Mouse (Mus musculus): ENCODE measurements around the gene Kcnj9. TPM values are rescaled to one million over a fixed set of nuclear protein-coding genes. Genes with fewer than 3 reads are reported as not detected.

Kcnj9 gene
- polyA plus RNA-seq, 1 experiment: not detected

DNA sequence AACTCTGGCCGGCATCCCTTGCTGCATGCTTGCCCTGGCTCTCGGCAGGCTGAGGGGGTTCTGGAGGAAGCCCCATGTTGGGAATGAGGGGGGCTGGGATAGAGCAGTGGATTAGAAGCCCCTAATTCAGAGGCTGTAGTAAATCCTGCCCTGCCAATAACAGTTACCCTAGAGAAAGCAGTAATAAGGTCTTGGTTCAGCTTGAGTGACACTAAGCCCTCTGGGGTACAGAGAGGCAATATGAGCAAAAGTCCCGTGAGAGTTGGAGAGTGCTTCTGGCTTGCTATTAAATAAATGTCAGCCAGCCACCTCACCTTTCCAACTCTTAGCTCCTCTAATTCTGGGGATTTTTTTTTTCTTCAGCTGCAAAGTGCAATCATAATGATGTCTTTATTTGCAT, 26.2 kb upstream of the Kcnj9 start:
- H3K4me1 ChIP-seq (ENCODE audit: control insufficient read depth, insufficient read depth, insufficient read length, low read length): no peaks in the 10 kb centered on the region
- peaks cover 15% of the 10 kb centered on the region for H3K27me3 ChIP-seq (ENCODE audit: control insufficient read depth, insufficient read depth, low read length)
- TF ChIP-seq POLR2A (IDR thresholded peaks at IDR 0.05; ENCODE audit: low read depth, low read length) (no peak), CTCF (IDR thresholded peaks at IDR 0.05; ENCODE audit: extremely low read depth, insufficient read length, insufficient replicate concordance, low read depth, low read length) (no peak)
- WGBS: 48% methylated on average over 3 of the region's 3 CpGs
- H3K36me3 ChIP-seq (ENCODE audit: control insufficient read depth, insufficient read depth, low read length): no peaks in the 10 kb centered on the region
- H3K4me3 ChIP-seq (ENCODE audit: low read depth, low read length): no peak overlapping the region
- H3K27ac ChIP-seq (ENCODE audit: insufficient read depth, low read depth, low read length): no peak overlapping the region

DNA sequence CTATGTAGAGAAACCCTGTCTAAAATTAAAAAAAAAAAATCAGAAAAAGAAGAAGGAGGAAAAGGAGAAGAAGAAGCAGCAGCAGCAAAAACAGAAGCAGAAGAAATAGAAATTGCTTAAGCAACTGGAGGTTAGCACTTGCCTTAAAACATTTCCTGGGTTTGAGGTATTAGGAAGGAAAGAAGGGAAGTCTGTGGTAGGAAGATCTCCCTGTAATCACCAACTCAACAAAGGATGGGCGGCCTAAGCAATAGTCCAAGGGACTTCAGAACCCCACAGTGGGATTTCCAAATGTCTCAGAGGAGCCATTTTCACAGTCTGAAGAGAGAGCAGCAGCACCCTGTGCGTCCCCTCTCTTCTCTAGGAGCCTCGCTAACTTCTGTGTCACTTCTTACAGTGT, 23.3 kb upstream of the Kcnj9 start:
- WGBS: 80% methylated on average over 3 of the region's 3 CpGs
- Histone ChIP-seq H3K27ac (ENCODE audit: insufficient read depth, low read depth, low read length) (no peak overlapping the region), H3K36me3 (ENCODE audit: control insufficient read depth, insufficient read depth, low read length) (no peaks in the 10 kb centered on the region), H3K27me3 (ENCODE audit: control insufficient read depth, insufficient read depth, low read length) (peaks cover 8% of the 10 kb centered on the region; the same call in 1 of the 2 replicates), H3K4me1 (ENCODE audit: control insufficient read depth, insufficient read depth, insufficient read length, low read length) (no peaks in the 10 kb centered on the region), H3K4me3 (ENCODE audit: low read depth, low read length) (no peak overlapping the region)
- TF ChIP-seq CTCF (IDR thresholded peaks at IDR 0.05; ENCODE audit: extremely low read depth, insufficient read length, insufficient replicate concordance, low read depth, low read length) (no peak), POLR2A (IDR thresholded peaks at IDR 0.05; ENCODE audit: low read depth, low read length) (no peak)

DNA sequence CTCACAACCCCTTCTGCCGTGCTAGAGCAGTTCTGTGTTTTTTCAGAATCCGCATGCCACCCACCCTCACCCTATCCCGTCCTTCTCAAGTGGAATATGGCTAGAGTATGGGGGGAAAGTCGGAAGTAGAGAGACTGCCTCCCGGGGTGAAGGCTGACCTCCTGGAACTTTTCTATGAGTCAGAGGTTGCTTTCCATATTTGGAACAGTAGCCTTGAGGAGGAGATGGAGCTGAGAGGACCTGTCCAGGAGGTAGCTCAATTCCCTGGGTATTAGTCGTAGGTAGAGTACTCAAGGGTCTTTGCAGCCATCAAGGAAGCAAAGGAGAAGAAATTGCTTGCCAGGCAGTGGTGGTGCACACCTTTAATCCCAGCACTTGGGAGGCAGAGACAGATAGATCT, 22.9 kb upstream of the Kcnj9 start:
- Histone ChIP-seq H3K27me3 (ENCODE audit: control insufficient read depth, insufficient read depth, low read length) (peaks cover 8% of the 10 kb centered on the region; the same call in 1 of the 2 replicates), H3K4me1 (ENCODE audit: control insufficient read depth, insufficient read depth, insufficient read length, low read length) (no peaks in the 10 kb centered on the region), H3K4me3 (ENCODE audit: low read depth, low read length) (no peak overlapping the region), H3K27ac (ENCODE audit: insufficient read depth, low read depth, low read length) (0 out of 2 replicates have a peak overlapping the region, but pooled peaks have one; percentile 2), H3K36me3 (ENCODE audit: control insufficient read depth, insufficient read depth, low read length) (no peaks in the 10 kb centered on the region)
- WGBS: 68% methylated on average over 6 of the region's 6 CpGs
- TF ChIP-seq CTCF (IDR thresholded peaks at IDR 0.05; ENCODE audit: extremely low read depth, insufficient read length, insufficient replicate concordance, low read depth, low read length): no peak
- TF ChIP-seq POLR2A (IDR thresholded peaks at IDR 0.05; ENCODE audit: low read depth, low read length): no peak

DNA sequence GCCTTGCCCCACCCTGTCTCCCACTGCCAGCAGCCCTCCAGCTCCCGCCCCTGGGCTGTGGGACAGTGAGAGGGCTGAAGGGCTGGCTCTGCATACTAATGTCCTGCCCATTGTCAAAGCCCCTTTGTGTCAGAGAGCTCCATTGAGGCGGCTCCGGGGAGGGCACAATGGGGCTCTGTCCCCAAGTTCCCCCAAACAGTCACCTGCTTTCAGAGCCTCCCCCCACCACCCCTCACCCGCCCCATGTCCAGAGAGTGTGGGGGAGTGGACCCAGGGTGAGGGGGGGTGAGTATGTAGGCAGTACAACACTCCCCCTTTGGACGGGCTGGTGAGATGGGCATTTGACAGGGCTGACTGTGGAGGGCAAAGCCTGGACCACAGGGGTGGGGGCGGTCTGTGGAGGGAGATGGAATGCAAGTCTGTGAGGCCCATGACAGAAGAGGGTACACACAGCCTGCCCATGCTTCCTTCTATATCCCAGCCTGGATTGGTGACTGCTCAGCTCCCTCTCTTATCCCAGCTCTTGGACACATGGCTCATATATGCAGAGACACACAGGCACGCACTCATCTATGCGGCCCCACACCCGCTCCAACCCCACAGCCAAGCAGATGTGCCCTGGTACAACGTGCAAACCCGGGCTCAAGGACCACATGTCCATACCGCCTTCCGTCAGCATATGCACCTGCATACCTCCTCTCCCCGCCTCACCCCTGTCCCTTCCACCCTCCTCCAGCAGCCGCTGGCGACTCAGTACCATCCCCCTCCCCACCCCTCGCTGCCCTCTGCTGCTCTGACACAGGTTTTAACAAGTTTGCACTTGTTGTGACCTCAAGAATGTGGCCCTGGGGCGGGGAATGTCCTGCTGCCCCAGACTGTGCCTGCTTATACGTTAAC, 21.0 kb upstream of the Kcnj9 start:
- H3K27me3 ChIP-seq (ENCODE audit: control insufficient read depth, insufficient read depth, low read length): 0 out of 2 replicates have a peak, but pooled peaks cover 4% of the 10 kb centered on the region
- no peak overlapping the region for H3K4me3 ChIP-seq (ENCODE audit: low read depth, low read length)
- TF ChIP-seq CTCF (IDR thresholded peaks at IDR 0.05; ENCODE audit: extremely low read depth, insufficient read length, insufficient replicate concordance, low read depth, low read length) (no peak), POLR2A (IDR thresholded peaks at IDR 0.05; ENCODE audit: low read depth, low read length) (no peak)
- no peaks in the 10 kb centered on the region; the same call in 1 of the 2 replicates for H3K4me1 ChIP-seq (ENCODE audit: control insufficient read depth, insufficient read depth, insufficient read length, low read length)
- no peak overlapping the region for H3K27ac ChIP-seq (ENCODE audit: insufficient read depth, low read depth, low read length)
- no peaks in the 10 kb centered on the region for H3K36me3 ChIP-seq (ENCODE audit: control insufficient read depth, insufficient read depth, low read length)
- 30% methylated on average over 19 of the region's 19 CpGs for WGBS

- Histone ChIP-seq H3K4me3 (ENCODE audit: low read depth, low read length) (no peak overlapping the region), H3K36me3 (ENCODE audit: control insufficient read depth, insufficient read depth, low read length) (no peaks in the 10 kb centered on the region), H3K27ac (ENCODE audit: insufficient read depth, low read depth, low read length) (no peak overlapping the region), H3K27me3 (ENCODE audit: control insufficient read depth, insufficient read depth, low read length) (0 out of 2 replicates have a peak, but pooled peaks cover 4% of the 10 kb centered on the region), H3K4me1 (ENCODE audit: control insufficient read depth, insufficient read depth, insufficient read length, low read length) (no peaks in the 10 kb centered on the region; the same call in 1 of the 2 replicates)
- no peak for TF ChIP-seq POLR2A (IDR thresholded peaks at IDR 0.05; ENCODE audit: low read depth, low read length)
- no peak for TF ChIP-seq CTCF (IDR thresholded peaks at IDR 0.05; ENCODE audit: extremely low read depth, insufficient read length, insufficient replicate concordance, low read depth, low read length)
- WGBS: 80% methylated on average over 5 of the region's 5 CpGs
These were observed 20.4 kb upstream of the Kcnj9 start for GRCm38 (mm10) chr1:172349504-172349903.

GRCm38 (mm10) chr1:172347382-172347781, 18.3 kb upstream of the Kcnj9 start:
- H3K27ac ChIP-seq (ENCODE audit: insufficient read depth, low read depth, low read length): peak overlapping the region; percentile 27; the same call in 1 of the 2 replicates
- H3K4me3 ChIP-seq (ENCODE audit: low read depth, low read length): no peak overlapping the region
- peaks cover 9% of the 10 kb centered on the region; the same call in 1 of the 2 replicates for H3K27me3 ChIP-seq (ENCODE audit: control insufficient read depth, insufficient read depth, low read length)
- H3K36me3 ChIP-seq (ENCODE audit: control insufficient read depth, insufficient read depth, low read length): no peaks in the 10 kb centered on the region
- TF ChIP-seq POLR2A (IDR thresholded peaks at IDR 0.05; ENCODE audit: low read depth, low read length) (no peak), CTCF (IDR thresholded peaks at IDR 0.05; ENCODE audit: extremely low read depth, insufficient read length, insufficient replicate concordance, low read depth, low read length) (no peak)
- no peaks in the 10 kb centered on the region; the same call in 1 of the 2 replicates for H3K4me1 ChIP-seq (ENCODE audit: control insufficient read depth, insufficient read depth, insufficient read length, low read length)
- 78% methylated on average over 12 of the region's 12 CpGs for WGBS

DNA sequence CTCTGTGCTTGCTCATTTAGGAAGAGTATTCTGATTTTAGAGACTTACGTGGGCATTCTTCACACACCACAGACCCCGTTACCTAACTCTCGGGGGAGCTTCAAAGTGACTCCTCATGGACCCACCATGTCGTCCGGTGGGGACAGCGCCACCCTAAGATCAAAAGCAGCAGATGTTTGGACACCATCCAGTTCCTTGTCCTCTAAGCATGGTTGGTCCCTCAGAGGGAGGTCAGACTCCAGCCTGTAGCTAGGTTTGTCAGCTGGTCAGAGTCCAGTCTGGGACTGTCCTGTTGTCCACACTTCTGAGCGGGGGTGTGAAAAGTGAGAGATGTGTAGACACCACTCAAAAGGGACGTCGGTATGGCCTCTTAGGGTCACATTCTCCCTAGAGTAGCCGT, 17.6 kb upstream of the Kcnj9 start:
- H3K4me3 ChIP-seq (ENCODE audit: low read depth, low read length): no peak overlapping the region
- no peak for TF ChIP-seq POLR2A (IDR thresholded peaks at IDR 0.05; ENCODE audit: low read depth, low read length)
- TF ChIP-seq CTCF (IDR thresholded peaks at IDR 0.05; ENCODE audit: extremely low read depth, insufficient read length, insufficient replicate concordance, low read depth, low read length): no peak
- no peaks in the 10 kb centered on the region for H3K36me3 ChIP-seq (ENCODE audit: control insufficient read depth, insufficient read depth, low read length)
- WGBS: 75% methylated on average over 10 of the region's 10 CpGs
- H3K27ac ChIP-seq (ENCODE audit: insufficient read depth, low read depth, low read length): peak overlapping the region; percentile 0; the same call in 1 of the 2 replicates
- no peaks in the 10 kb centered on the region; the same call in 1 of the 2 replicates for H3K4me1 ChIP-seq (ENCODE audit: control insufficient read depth, insufficient read depth, insufficient read length, low read length)
- H3K27me3 ChIP-seq (ENCODE audit: control insufficient read depth, insufficient read depth, low read length): peaks cover 16% of the 10 kb centered on the region; the same call in 1 of the 2 replicates
